Mouse (Mus musculus) gastrocnemius, adult 8-10 months (tissue): ENCODE results near the gene Uqcrh. TPM values are rescaled to one million over a fixed set of nuclear protein-coding genes. Genes with fewer than 3 reads are reported as not detected.

Experiments used
- DNase-seq, 2 experiments: peaks; one replicate each; pipeline ENCODE4 v3.0.0; 2022; ENCODE audit warnings: low spot score in 2 of 2
- total RNA-seq, 4 experiments: library from RNA; stranded (reverse); gene quantifications; 2 replicates each; pipeline ENCODE4 v1.2.4; 2022

The Uqcrh gene
- total RNA-seq, 4 experiments from 2014 or later, result 732 to 881 (median 822) TPM

DNA sequence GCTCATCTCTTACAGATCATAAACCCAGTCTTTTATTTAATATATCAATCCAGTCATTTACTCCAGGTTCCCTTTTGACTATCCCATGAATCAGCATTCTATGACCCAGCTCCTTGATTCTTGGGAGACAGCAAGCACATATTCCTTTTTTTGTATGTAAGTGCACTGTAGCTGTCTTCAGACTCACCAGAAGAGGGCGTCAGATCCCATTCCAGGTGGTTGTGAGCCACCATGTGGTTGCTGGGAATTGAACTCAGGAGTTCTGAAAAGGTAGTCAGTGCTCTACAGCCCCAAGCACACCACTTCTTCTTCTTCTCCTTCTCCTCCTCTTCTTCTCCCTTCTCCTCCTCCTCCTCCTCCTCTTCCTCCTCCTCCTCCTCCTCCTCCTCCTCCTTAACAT lies 17.3 kb downstream of the Uqcrh start:
- no peak for DNase-seq

DNA sequence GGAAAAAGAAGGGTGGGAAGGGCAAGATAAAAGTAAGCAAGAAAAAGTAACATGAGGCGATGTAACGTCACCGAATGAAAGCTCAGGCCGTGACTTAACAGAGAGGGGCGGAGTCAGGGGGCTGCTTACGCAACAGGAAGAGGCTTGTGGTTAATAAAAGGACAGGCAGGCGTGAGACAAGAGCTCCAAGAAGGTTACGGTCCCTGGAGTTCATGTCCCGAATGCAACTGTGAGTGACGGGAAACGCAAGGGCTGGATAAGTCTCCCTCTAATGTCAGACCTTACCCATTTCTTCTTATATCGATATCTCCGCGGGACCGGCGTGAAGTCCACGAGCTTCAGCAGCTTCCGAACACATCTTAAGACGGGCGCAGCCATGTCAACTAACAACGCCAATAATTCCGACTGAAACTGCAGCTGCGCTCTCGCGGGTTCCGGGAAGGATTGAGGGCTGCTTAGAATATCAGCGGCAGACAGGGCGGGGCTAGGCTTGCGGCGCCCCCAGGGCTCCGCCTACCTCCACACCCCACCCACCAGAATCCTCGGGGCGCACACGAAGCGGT lies 21.4 kb downstream of the Uqcrh start, which contains the start of gene Nsun4:
Gene Nsun4 (minus strand): TSS at position 478 of the 563 bp plus-strand sequence.
- peak; percentile 88 to 89 for DNase-seq

DNA sequence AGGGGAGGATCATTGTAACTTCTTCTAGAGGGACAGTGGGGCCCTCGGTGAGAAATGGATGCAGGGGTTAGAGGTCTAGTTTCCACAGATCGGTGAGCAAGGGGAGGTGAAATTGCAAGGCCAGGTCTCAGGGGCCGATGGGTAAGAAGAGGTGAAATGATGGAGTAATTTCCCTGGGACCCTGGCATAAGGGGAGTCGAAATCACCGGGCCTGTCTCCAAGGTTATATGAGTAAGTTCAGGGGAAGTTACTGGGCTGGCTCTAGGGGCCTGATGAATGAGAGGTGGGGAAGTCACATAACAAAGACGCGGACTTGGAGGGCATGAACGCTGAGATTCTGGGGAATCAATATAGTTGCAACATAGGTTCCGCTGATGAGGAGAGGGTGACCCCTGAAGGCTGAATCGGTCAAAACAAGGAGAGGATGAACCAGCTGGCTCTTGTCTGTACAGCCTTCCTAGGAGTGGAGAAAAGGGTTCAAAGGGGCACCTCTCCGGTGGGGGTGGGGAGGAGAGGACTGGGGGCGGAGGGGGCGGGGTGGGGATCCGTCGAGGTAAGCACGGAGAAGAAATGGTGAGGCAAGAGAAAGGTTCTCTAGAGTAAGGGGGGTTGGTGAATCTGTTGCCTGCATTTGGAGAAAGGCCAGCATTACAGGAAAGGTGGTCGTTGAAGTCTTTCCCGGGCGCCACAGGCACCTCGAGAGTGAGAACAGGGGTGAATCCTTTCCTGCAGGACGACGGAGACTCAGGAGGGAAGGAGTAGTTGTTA lies 22.2 kb downstream of the Uqcrh start:
- no peak for DNase-seq

DNA sequence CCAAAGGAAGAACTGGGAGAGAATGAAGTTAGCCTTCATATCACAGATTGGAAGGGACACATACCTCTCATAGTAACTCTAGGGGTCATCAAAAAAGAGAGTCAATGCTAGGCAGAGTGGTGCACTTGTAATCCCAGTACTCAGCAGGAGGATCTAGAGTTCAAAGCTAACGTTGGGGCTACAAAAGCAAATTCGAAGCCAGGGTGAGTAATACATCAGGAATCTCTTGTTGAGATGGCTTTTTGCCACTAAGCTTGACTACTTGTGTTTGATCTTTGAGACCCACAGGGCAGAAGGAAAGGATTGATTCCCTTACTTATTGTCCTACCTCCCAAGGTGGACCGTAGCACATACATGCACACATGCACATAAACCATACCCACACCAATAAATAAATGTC lies 25.7 kb downstream of the Uqcrh start:
- DNase-seq, result no peak

DNA sequence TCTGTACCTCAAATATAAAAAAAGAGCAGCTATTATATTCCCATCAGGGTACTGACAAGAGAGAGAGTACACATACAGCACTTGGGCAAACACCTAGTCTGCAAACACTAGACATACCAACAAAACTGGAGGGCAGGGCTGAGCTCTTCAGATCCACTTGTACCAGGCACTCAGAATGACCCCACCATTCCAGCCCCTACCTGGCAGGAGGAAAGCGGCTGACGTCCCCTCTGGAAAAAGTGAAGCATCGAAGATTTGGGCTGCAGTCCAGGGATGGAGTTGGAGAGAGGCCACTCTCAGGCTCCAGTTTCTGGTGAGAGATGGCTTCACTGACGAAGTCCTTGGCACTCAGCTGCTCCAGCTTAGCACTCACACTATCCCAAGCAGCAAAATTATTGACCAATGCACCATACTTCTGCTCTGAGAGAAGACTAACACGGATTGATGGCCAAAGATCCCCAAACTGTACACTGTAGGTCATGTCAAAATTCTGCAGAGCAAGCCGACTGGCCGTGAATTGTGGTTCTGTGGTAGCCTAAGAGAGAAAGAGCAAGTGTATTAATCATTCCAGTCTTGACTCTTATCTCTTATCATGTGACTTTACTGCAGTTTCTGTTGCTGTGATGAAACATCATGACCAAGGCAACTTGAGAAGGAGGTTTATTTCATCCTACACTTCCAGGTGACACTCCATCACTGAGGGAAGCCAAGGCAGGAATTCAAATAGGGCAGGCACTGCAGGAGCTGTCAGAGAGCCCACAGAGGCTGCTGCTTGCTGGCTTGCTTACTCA lies 26.5 kb downstream of the Uqcrh start:
- DNase-seq, result peak; percentile 12 to 33

DNA sequence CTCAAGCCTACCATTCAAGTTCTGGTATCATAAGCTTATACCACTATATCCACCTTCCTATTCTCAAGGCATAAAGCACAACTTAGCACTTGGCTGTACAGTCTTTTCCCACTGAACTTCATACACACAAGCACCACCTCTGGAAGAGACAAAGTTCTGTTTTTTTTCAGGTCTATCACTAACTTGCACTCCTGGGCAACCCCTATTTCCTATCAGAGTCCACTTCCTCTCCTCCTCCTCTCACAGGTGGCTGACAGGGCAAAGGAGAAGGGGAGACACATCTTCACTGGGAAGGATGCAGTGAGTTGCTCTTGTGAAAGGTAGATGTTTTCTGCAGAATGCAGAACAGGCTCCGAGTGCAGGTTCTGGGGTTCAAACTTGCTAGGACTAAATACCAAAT lies 27.2 kb downstream of the Uqcrh start:
- DNase-seq, result no peak

DNA sequence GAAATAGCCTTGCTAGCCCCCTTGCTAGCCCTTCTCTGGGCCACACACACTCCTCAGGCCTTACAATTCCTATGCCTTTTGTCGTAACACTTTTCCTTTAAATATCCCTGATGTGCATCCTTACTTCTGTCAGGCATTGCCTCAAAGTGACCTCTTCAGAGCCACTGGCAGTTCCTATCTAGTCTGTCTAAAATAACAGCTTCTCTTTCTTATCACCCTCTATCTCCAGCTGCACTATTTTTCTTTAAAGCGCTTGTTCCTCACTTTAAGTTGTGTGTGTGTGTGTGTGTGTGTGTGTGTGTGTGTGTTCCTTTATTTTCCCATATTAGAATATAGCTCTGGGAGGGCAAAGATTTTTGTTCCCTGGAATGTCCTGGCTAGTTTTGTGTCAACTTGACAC lies 28.3 kb downstream of the Uqcrh start:
- no peak for DNase-seq

DNA sequence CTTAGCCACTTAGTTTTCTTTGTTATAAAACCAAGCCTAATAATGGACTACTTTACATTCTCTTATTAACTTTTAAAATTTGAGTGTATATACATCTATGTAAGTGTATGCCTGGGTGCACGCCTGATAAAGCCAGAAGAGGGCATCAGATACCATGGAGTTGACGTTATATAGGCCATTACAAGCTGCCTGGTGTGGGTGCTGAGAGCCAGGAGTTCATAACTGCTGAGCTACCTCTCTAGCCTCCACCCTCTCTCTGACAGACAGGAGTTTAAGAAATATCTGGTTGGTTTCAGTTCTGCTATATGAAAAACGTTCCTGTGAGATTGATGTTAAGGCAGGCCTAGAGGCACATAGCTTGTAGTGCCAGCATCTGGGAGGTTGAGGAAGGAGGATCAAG lies 32.7 kb downstream of the Uqcrh start:
- DNase-seq, result no peak

DNA sequence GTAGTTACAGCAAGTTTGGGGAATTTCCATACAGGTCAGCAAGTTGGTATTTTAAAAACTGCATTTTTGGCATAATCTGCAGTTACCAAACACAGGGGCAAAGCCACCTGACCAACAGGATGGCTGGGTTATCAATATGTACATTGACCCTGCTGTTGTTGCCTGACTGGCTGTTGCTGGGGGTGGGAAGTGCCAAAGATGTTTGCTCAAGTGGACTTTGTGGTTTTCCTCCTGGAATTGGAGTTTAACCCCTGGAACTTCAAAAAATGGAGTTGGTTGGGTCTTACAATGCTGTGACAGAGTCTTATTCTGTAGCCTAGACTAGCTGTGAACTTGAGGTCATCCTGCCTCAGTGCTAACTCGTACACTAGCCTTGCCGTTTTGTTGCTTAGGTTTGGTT lies 34.4 kb downstream of the Uqcrh start:
- DNase-seq, result no peak

DNA sequence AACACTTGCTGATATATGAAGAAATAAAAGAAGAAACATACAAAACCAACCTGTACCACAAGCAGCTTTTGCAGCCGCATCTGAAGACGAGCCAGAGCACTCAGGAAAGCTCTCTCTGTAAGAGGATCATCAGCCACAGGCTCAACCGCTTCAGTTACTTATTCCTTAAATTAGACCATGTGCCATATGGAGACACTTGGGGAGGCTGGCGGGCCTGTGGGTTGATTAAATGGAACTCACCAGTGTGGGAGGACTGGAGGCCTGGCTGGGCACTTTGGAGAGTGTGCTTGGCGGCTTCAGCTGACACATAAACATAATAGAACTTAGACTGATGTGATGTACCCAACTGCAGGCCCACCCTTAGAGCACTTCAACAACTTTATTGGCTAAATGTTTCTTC lies 41.5 kb downstream of the Uqcrh start:
- no peak for DNase-seq

DNA sequence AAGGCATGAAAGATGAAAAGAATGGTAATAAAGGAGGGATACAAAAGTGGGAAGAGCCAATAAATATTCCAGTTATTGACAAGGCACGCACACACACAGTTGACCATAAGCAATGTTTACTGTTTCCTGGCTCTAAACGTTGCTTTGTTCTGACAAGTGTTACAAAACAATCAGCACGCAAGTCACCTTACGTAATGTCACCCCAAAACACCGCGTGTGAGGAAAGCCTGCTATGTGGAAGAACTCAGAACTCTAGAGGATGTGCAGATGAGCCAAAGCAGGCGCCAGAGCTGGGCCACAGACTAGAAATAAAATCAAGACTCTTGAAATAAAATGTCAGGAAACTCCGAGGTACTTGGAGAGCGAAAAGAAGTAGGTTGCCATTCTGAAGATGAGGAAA lies 42.0 kb downstream of the Uqcrh start:
- no peak for DNase-seq

DNA sequence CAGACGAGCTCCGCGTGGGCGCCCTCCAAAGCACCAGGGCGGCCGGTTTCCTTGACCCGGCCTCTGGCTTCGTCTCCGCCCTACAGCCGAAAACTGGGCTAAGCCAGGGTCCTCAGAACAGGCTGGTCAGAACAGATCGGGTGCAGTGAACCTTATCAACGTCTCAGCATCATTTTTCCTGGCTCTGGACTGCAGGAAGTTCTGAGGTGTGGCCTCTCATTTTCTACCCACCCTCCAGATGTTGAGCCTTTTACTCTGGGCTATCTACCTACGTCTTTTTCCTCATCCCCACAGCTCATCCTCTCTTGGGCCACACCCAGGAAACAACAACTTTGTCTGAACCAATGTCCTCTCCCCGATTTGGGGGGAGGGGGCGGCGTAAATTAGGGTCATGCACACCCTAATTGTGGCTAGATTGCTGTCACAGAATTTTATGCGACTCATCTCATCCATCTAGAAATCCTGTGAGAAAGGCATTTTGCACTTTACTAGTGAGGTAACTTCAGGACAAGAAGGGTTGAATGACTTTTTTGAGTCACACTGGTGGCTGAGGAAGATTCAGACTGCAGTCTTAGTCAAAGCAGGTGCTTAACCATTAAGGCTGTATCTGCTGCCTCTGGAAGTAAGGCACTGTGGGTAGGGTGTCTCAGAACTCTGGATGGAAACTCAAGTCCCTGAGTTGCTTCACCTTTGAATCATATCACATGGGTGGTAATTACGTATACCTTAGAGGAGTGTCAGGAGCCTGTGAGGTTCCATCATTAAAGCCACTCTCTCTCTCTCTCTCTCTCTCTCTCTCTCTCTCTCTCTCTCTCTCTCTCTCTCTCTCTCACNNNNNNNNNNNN lies 56.7 kb downstream of the Uqcrh start, which contains the start of gene Faah:
Gene Faah (minus strand): TSS at position 25 of the 845 bp plus-strand sequence.
- no peak for DNase-seq

DNA sequence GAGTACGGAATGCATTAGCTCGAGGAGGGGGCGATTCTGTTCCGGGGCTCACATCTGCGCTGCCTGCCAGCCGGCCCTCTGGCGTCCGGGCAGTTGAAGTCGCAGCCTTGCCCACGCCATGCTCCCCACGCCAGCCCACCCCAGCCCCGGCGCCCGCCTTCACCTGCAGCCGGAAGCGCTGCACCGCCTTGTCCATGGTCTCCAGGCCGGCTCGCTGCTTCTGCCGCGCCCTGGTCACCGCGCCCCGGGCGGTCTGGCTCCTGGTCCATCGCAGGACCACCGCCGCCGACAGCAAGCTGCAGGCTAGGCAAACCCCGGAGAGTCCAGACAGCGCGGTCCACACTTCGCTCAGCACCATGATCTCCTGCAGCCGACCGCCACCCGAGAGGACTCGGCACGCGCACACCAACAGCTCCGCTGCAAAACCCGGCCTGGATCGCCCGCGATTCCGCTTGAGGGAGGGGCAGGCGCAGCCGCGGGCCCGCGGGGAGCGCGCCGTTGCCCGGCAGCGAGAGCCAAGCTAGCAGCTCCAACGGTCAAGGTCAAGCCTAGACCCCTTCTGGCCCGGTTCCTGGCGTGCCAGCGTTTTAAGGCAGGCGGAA lies 57.5 kb downstream of the Uqcrh start:
- peak; percentile 16 to 28 for DNase-seq

Other genes starting within 250 kb of the Uqcrh start
- 1 to 10 TPM; 1.5 to 4.3 (median 2.1) TPM for gene Mob3c, start 247.0 kb downstream of the Uqcrh start, total RNA-seq
- 10 to 100 TPM; 25.5 to 37.8 (median 27.8) TPM for gene Mknk1, start 235.9 kb downstream of the Uqcrh start, total RNA-seq
- gene Kncn, start 190.7 kb downstream of the Uqcrh start, total RNA-seq, result not detected
- not detected for gene 6430628N08Rik, start 184.4 kb downstream of the Uqcrh start, total RNA-seq
- gene Dmbx1, start 135.1 kb downstream of the Uqcrh start, total RNA-seq, result not detected
- gene Faah, start 57.1 kb downstream of the Uqcrh start, total RNA-seq, result under 1 TPM in 3 of 4 experiments, not detected in 1; 0.07 to 0.35 (median 0.12) TPM
- gene Nsun4, start 21.2 kb downstream of the Uqcrh start, total RNA-seq, result 10 to 100 TPM; 13.3 to 13.5 (median 13.4) TPM
- 10 to 100 TPM; 16.3 to 22.4 (median 18.6) TPM for gene Lrrc41, start 198 bp upstream of the Uqcrh start, total RNA-seq
- gene Rad54l, start 48.6 kb upstream of the Uqcrh start, total RNA-seq, result under 1 TPM; 0.18 to 0.46 (median 0.27) TPM
- 10 to 100 TPM; 50.0 to 51.9 (median 50.8) TPM for gene Pomgnt1, start 48.8 kb upstream of the Uqcrh start, total RNA-seq
- gene Lurap1, start 76.3 kb upstream of the Uqcrh start, total RNA-seq, result 1 to 10 TPM; 4.4 to 7.7 (median 6.9) TPM
- gene Tspan1, start 92.5 kb upstream of the Uqcrh start, total RNA-seq, result not detected
- gene 1700042G07Rik, start 98.3 kb upstream of the Uqcrh start, total RNA-seq, result not detected
- 1 to 10 TPM in 1 of 4 experiments, under 1 TPM in 1, not detected in 2; 0.32 to 1.4 TPM for gene Gm49337, start 98.3 kb upstream of the Uqcrh start, total RNA-seq
- 1 to 10 TPM; 3.7 to 8.2 (median 5.5) TPM for gene Pik3r3, start 146.5 kb upstream of the Uqcrh start, total RNA-seq